In the genomic region with DNA sequence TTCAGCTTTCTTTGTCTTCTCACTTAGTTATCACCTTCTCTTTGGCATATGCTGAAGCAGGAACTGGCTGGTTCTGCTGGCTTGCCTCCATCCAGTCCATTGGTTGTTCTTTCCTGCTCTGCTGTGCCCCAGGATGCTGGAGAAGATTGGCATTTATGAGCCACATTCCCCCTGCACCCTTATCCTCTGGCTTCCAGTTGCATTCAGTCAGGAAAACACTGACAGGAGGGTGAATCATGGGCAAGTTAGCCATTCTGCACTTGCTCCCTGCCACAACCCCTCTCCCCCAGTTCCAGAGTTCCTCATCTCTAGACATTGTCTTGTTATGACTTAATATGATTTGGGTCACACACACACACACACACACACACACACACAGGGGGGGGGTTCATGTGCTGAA, we compare ENCODE assay signal across 19 mouse cellular contexts.
"Had no signal": no experiment of that assay in that cellular context is flagged by ENCODE, and none has a peak within 500 bp of the region (broad histone marks: within the 10 kb centered on the region; RNA-seq: fewer than 3 reads in every experiment).

No protein-coding gene starts in this region.

- H3K4me3 ChIP-seq: midbrain, embryonic 10.5 days; midbrain, embryonic 12.5 days; myocyte; neural tube, embryonic 13.5 days; neural tube, embryonic 15.5 days had no signal

- H3K4me1 ChIP-seq: midbrain, embryonic 10.5 days; midbrain, embryonic 12.5 days; neural tube, embryonic 13.5 days; neural tube, embryonic 15.5 days had no signal

- H3K36me3 ChIP-seq: midbrain, embryonic 10.5 days; midbrain, embryonic 12.5 days; neural tube, embryonic 13.5 days; neural tube, embryonic 15.5 days had no signal

- DNase-seq: lung, adult 18-20 months; lung, embryonic 14.5 days; lung, postnatal 10 days; lung, postnatal 4 days; midbrain, embryonic 14.5 days; retina, postnatal 1 day; right cerebral cortex, adult 18-20 months; right cerebral cortex, postnatal 25 days; right cerebral cortex, postnatal 4 days; spleen, adult 18-20 months; thymus, adult 18-20 months; thymus, postnatal 14 days; thymus, postnatal 36 days had no signal

- H3K9me3 ChIP-seq: midbrain, embryonic 10.5 days; midbrain, embryonic 12.5 days; neural tube, embryonic 13.5 days; neural tube, embryonic 15.5 days had no signal

- H3K27ac ChIP-seq: midbrain, embryonic 10.5 days; midbrain, embryonic 12.5 days; neural tube, embryonic 13.5 days; neural tube, embryonic 15.5 days had no signal

- H3K9ac ChIP-seq: lung, embryonic 14.5 days; midbrain, embryonic 12.5 days; neural tube, embryonic 13.5 days; neural tube, embryonic 15.5 days had no signal

- ATAC-seq: midbrain, embryonic 16.5 days had no signal

- H3K27me3 ChIP-seq: midbrain, embryonic 12.5 days; neural tube, embryonic 13.5 days; neural tube, embryonic 15.5 days had no signal

- H3K4me2 ChIP-seq: lung, embryonic 14.5 days; midbrain, embryonic 12.5 days; neural tube, embryonic 13.5 days; neural tube, embryonic 15.5 days had no signal
